Comparison of ENCODE assay signal across 11 mouse cellular contexts in genomic region chr9:60561641-60562289, GRCm38 (mm10). TPM values are rescaled to one million over a fixed set of nuclear protein-coding genes. Genes with fewer than 3 reads are reported as not detected.
DNase-seq lines count a peak whose midpoint lies in the region; ATAC-seq lines count a peak whose summit lies in the region.
"Had no signal": no experiment of that assay in that cellular context is flagged by ENCODE, and none has a peak within 500 bp of the region (broad histone marks: within the 10 kb centered on the region; RNA-seq: fewer than 3 reads in every experiment).

No protein-coding gene starts in this region.

- WGBS in heart, embryonic 10.5 days, result 74% methylated on average over 9 of the region's 9 CpGs
- 59% methylated on average over 9 of the region's 9 CpGs for WGBS in neural tube, embryonic 15.5 days
- 42% methylated on average over 8 of the region's 9 CpGs for WGBS in limb, embryonic 12.5 days

- peaks cover 4% of the 10 kb centered on the region; the same call in 1 of the 2 replicates for H3K4me1 ChIP-seq in heart, embryonic 10.5 days
- H3K4me1 ChIP-seq in neural tube, embryonic 15.5 days, result peaks cover 19% of the 10 kb centered on the region
- H3K4me1 ChIP-seq in limb, embryonic 12.5 days (replicated peaks), result peaks cover 23% of the 10 kb centered on the region

- H3K27me3 ChIP-seq in heart, embryonic 10.5 days (ENCODE audit: insufficient read depth, poor library complexity, severe bottlenecking), result no peaks in the 10 kb centered on the region
- H3K27me3 ChIP-seq in neural tube, embryonic 15.5 days (replicated peaks), result no peaks in the 10 kb centered on the region
- H3K27me3 ChIP-seq in limb, embryonic 12.5 days, result no peaks in the 10 kb centered on the region
- H3K27me3 ChIP-seq: liver, embryonic 13.5 days; neural tube, embryonic 12.5 days had no signal

- no peak overlapping the region for H3K4me3 ChIP-seq in heart, embryonic 10.5 days
- no peak overlapping the region for H3K4me3 ChIP-seq in neural tube, embryonic 15.5 days (replicated peaks)
- no peak overlapping the region; the same call in 1 of the 2 replicates for H3K4me3 ChIP-seq in limb, embryonic 12.5 days (replicated peaks)
- H3K4me3 ChIP-seq: liver, embryonic 13.5 days; neural tube, embryonic 12.5 days had no signal

- H3K36me3 ChIP-seq in heart, embryonic 10.5 days, result no peaks in the 10 kb centered on the region
- no peaks in the 10 kb centered on the region for H3K36me3 ChIP-seq in neural tube, embryonic 15.5 days
- H3K36me3 ChIP-seq in limb, embryonic 12.5 days, result no peaks in the 10 kb centered on the region
- H3K36me3 ChIP-seq: liver, embryonic 13.5 days; neural tube, embryonic 12.5 days had no signal

- peak; percentile 20 to 30 for DNase-seq in heart, adult 18-20 months
- no peak for DNase-seq in heart, embryonic 10.5 days (ENCODE audit: low spot score)
- peak; percentile 15 for DNase-seq in neural tube, embryonic 10.5 days (ENCODE audit: extremely low spot score, low spot score)
- no peak for DNase-seq in spleen, adult 12 weeks (ENCODE audit: low spot score)
- DNase-seq in urinary bladder, postnatal 36 days (ENCODE audit: low spot score in 2 of 2), result no peak
- no peak for DNase-seq in adrenal gland, postnatal 4 days (ENCODE audit: low spot score in 2 of 2)
- DNase-seq: adrenal gland, postnatal 10 days; liver, embryonic 13.5 days had no signal

- H3K4me2 ChIP-seq in neural tube, embryonic 15.5 days, result no peak overlapping the region
- H3K4me2 ChIP-seq in limb, embryonic 12.5 days, result peak overlapping the region; percentile 57
- H3K4me2 ChIP-seq: liver, embryonic 13.5 days had no signal

- H3K9ac ChIP-seq in neural tube, embryonic 15.5 days (replicated peaks), result no peak overlapping the region
- no peak overlapping the region for H3K9ac ChIP-seq in limb, embryonic 12.5 days (replicated peaks)
- H3K9ac ChIP-seq: liver, embryonic 13.5 days; neural tube, embryonic 12.5 days had no signal

- ATAC-seq in neural tube, embryonic 15.5 days (ENCODE audit: low FRiP score), result no peak
- ATAC-seq in limb, embryonic 12.5 days (ENCODE audit: insufficient number of reproducible peaks, insufficient read depth, low FRiP score, low TSS enrichment, low read depth), result no peak

- H3K9me3 ChIP-seq in heart, embryonic 10.5 days, result no peaks in the 10 kb centered on the region
- H3K9me3 ChIP-seq in neural tube, embryonic 15.5 days (replicated peaks), result no peaks in the 10 kb centered on the region
- H3K9me3 ChIP-seq in limb, embryonic 12.5 days, result no peaks in the 10 kb centered on the region
- H3K9me3 ChIP-seq: liver, embryonic 13.5 days; neural tube, embryonic 12.5 days had no signal

- no peak overlapping the region for H3K27ac ChIP-seq in heart, embryonic 10.5 days
- H3K27ac ChIP-seq in neural tube, embryonic 15.5 days (replicated peaks), result no peak overlapping the region
- H3K27ac ChIP-seq in limb, embryonic 12.5 days, result peak overlapping the region; percentile 72
- H3K27ac ChIP-seq: liver, embryonic 13.5 days; neural tube, embryonic 12.5 days had no signal

RNA-seq across cellular contexts. Expression of gene Thsd4, which starts 39.9 kb away (rescaled TPM):
- total RNA-seq in heart, adult 18-20 months (2021), result 1 to 10 TPM; 4.4 to 4.7 TPM
- polyA plus RNA-seq in heart, embryonic 10.5 days (2016; fragmentation: Nextera tagmentation; extraction: Ambion mirVana), result 19.5 and 24.2 TPM in 2 replicates
- 6.8 and 7.9 TPM in 2 replicates for polyA plus RNA-seq in neural tube, embryonic 15.5 days (2015; fragmentation: Nextera tagmentation; extraction: Ambion mirVana)
- polyA plus RNA-seq in limb, embryonic 12.5 days (2016; fragmentation: Nextera tagmentation; extraction: Ambion mirVana), result 27.0 and 27.2 TPM in 2 replicates
- 10 to 100 TPM; 15.6 to 25.6 TPM for total RNA-seq in adrenal gland, postnatal 4 days (2021)

Comparison
In these comparisons a context has a peak if more than half of its experiments do, and no peak if none do; other contexts are left out.
1. DNase-seq: peak in heart, adult 18-20 months (2 of 2) and neural tube, embryonic 10.5 days (single experiment); none in heart, embryonic 10.5 days (single experiment), spleen, adult 12 weeks (single experiment), urinary bladder, postnatal 36 days (0 of 2) and adrenal gland, postnatal 4 days (0 of 2).